Comparison of ENCODE assay signal across 20 mouse cellular contexts in genomic region chr6:3544970-3545369, GRCm38 (mm10).
"Had no signal": no experiment of that assay in that cellular context is flagged by ENCODE, and none has a peak within 500 bp of the region (broad histone marks: within the 10 kb centered on the region; RNA-seq: fewer than 3 reads in every experiment).

No protein-coding gene starts in this region.

- DNase-seq: kidney, adult 18-20 months; kidney, postnatal 14 days; layer of hippocampus, adult 9-11 months; lung, adult 2 months; right cerebral cortex, adult 18-20 months; right cerebral cortex, postnatal 14 days; right cerebral cortex, postnatal 4 days; thymus, adult 2 months; thymus, postnatal 14 days had no signal

- H3K4me2 ChIP-seq: midbrain, embryonic 12.5 days; midbrain, embryonic 15.5 days; neural tube, embryonic 12.5 days; neural tube, embryonic 15.5 days had no signal

- H3K27me3 ChIP-seq: midbrain, embryonic 12.5 days; midbrain, embryonic 15.5 days; neural tube, embryonic 12.5 days; neural tube, embryonic 15.5 days had no signal

- H3K27ac ChIP-seq: hindbrain, postnatal 0 days; layer of hippocampus, adult 2 months; liver, embryonic 14.5 days; macrophage; midbrain, embryonic 12.5 days; midbrain, embryonic 15.5 days; neural tube, embryonic 12.5 days; neural tube, embryonic 15.5 days; stomach, postnatal 0 days had no signal

- H3K9ac ChIP-seq: liver, embryonic 14.5 days; midbrain, embryonic 12.5 days; midbrain, embryonic 15.5 days; neural tube, embryonic 12.5 days; neural tube, embryonic 15.5 days had no signal

- H3K36me3 ChIP-seq: midbrain, embryonic 15.5 days had no signal

- H3K9me3 ChIP-seq: midbrain, embryonic 12.5 days; midbrain, embryonic 15.5 days; neural tube, embryonic 12.5 days; neural tube, embryonic 15.5 days had no signal

- H3K4me1 ChIP-seq: midbrain, embryonic 12.5 days; midbrain, embryonic 15.5 days; neural tube, embryonic 12.5 days; neural tube, embryonic 15.5 days had no signal

- H3K4me3 ChIP-seq: layer of hippocampus, adult 2 months; midbrain, embryonic 12.5 days; midbrain, embryonic 15.5 days; neural tube, embryonic 12.5 days; neural tube, embryonic 15.5 days had no signal

- ATAC-seq: hindbrain, postnatal 0 days; inflammation-experienced regulatory T-cells, adult 6 months; intestine, embryonic 16.5 days; midbrain, embryonic 15.5 days had no signal
